Mouse (Mus musculus): ENCODE measurements around the gene Dhrs7b. TPM values are rescaled to one million over a fixed set of nuclear protein-coding genes. Genes with fewer than 3 reads are reported as not detected.

Dhrs7b gene
- total RNA-seq (2014; rRNA removed; ENCODE audit: low replicate concordance): 20.7 and 28.4 TPM in 2 replicates
- polyA plus RNA-seq (2015; fragmentation: Nextera tagmentation; extraction: Ambion mirVana): 22.9 and 27.8 TPM in 2 replicates

GRCm38 (mm10) chr11:60830433-60831052 is at the start of gene Dhrs7b:
Dhrs7b (plus strand) TSS chr11:60830631.
- peak; percentile 94 for DNase-seq (ENCODE audit: low spot score)
- TF ChIP-seq EP300 (IDR thresholded peaks at IDR 0.05; ENCODE audit: low read depth): no peak
- no peak for TF ChIP-seq CTCF (IDR thresholded peaks at IDR 0.05; ENCODE audit: low read depth)
- H3K9me3 ChIP-seq (replicated peaks; ENCODE audit: control insufficient read depth, low read length): no peaks in the 10 kb centered on the region
- no peaks in the 10 kb centered on the region for H3K36me3 ChIP-seq (replicated peaks; ENCODE audit: control insufficient read depth, insufficient read depth, low read length)
- peak; percentile 95 for ATAC-seq (ENCODE audit: insufficient read depth, low read depth)
- peak within 1 kb of the TSS; percentile 65 for H3K9ac ChIP-seq (replicated peaks; ENCODE audit: low read depth, low read length)
- H3K27me3 ChIP-seq (ENCODE audit: control insufficient read depth, insufficient read depth, low read length): no peaks in the 10 kb centered on the region
- under 1% methylated on average over 34 of the region's 34 CpGs for WGBS
- H3K4me2 ChIP-seq (ENCODE audit: low read depth, low read length): peak within 1 kb of the TSS; percentile 92
- peak within 1 kb of the TSS; percentile 81 for H3K4me3 ChIP-seq (ENCODE audit: low read depth, low read length)
- H3K27ac ChIP-seq (ENCODE audit: low read depth): peak within 1 kb of the TSS; percentile 59
- no peaks in the 10 kb centered on the region for H3K4me1 ChIP-seq (ENCODE audit: control insufficient read depth, insufficient read depth)

DNA sequence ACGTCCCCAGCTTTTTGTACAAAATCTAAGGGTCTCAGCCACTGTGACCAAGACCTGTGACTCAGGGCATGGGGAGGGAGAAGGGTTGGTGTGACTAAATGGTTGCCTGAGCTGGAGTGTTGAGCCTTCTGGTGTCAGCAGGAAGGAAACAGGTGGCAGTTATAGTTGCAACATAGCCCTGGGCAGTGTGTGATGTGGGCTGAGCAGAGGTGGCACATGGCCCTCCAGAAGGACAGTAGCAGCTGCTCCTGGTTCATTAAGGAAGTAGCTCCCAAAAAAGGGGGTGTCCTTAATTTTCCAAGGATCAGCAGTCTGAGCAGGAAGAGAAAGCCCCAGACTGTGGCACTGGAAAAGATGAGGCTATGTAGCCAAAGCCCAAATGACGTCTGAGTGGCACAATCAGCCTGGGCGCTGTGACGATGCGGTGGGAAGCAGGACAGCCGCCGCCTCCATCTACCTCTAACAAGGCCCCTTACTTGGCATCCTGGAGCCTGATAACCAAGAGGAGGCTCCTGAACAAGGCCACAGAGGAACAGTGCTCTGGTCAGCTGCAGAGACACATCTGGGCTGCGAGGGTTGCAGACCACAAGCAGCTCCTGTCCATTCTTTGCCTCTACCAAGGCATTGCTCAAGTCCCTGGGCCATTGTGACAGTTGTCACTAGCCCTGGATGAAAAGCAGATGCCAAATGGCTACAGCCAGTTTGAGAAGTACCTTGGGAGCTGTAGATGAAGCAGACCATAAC is 46.1 kb upstream of the Dhrs7b start:
- DNase-seq (ENCODE audit: low spot score) (no peak), ATAC-seq (ENCODE audit: insufficient read depth, low read depth) (no peak)
- no peak overlapping the region for H3K4me3 ChIP-seq (ENCODE audit: low read depth, low read length)
- H3K9ac ChIP-seq (replicated peaks; ENCODE audit: low read depth, low read length): no peak overlapping the region
- no peaks in the 10 kb centered on the region for H3K9me3 ChIP-seq (replicated peaks; ENCODE audit: control insufficient read depth, low read length)
- H3K36me3 ChIP-seq (replicated peaks; ENCODE audit: control insufficient read depth, insufficient read depth, low read length): peaks cover 66% of the 10 kb centered on the region
- H3K4me2 ChIP-seq (ENCODE audit: low read depth, low read length): no peak overlapping the region
- H3K27ac ChIP-seq (ENCODE audit: low read depth): no peak overlapping the region
- H3K4me1 ChIP-seq (ENCODE audit: control insufficient read depth, insufficient read depth): peaks cover 31% of the 10 kb centered on the region
- H3K27me3 ChIP-seq (ENCODE audit: control insufficient read depth, insufficient read depth, low read length): no peaks in the 10 kb centered on the region
- TF ChIP-seq CTCF (IDR thresholded peaks at IDR 0.05; ENCODE audit: low read depth) (no peak), EP300 (IDR thresholded peaks at IDR 0.05; ENCODE audit: low read depth) (no peak)
- 80% methylated on average over 8 of the region's 8 CpGs for WGBS

DNA sequence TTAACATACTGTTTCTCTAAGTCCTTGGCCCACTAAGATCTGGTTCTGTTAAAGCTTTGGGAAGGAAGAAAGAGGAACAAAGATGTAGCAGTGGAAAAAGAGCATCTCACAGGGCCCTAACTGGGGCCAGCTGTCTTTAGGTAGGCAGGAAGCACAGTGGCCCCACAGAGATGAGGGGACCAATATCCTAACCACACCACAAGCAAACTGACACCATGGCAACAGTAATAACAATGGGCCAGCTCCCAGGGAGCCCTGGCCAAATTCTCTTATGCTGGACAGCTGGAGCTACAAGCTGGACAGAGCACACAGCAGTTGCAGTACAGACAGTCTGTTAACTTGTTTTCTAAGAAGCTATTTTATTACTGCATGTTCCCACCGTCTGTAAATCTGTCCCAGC is 42.8 kb upstream of the Dhrs7b start:
- Histone ChIP-seq H3K27me3 (ENCODE audit: control insufficient read depth, insufficient read depth, low read length) (no peaks in the 10 kb centered on the region), H3K4me1 (ENCODE audit: control insufficient read depth, insufficient read depth) (no peaks in the 10 kb centered on the region), H3K9ac (replicated peaks; ENCODE audit: low read depth, low read length) (no peak overlapping the region), H3K4me2 (ENCODE audit: low read depth, low read length) (no peak overlapping the region), H3K9me3 (replicated peaks; ENCODE audit: control insufficient read depth, low read length) (no peaks in the 10 kb centered on the region), H3K27ac (ENCODE audit: low read depth) (no peak overlapping the region), H3K4me3 (ENCODE audit: low read depth, low read length) (no peak overlapping the region), H3K36me3 (replicated peaks; ENCODE audit: control insufficient read depth, insufficient read depth, low read length) (peaks cover 83% of the 10 kb centered on the region)
- TF ChIP-seq EP300 (IDR thresholded peaks at IDR 0.05; ENCODE audit: low read depth) (no peak), CTCF (IDR thresholded peaks at IDR 0.05; ENCODE audit: low read depth) (no peak)
- DNase-seq (ENCODE audit: low spot score) (no peak), ATAC-seq (ENCODE audit: insufficient read depth, low read depth) (no peak; the same call in 1 of the 2 replicates)
- WGBS: 71% methylated on average over 1 of the region's 1 CpGs

DNA sequence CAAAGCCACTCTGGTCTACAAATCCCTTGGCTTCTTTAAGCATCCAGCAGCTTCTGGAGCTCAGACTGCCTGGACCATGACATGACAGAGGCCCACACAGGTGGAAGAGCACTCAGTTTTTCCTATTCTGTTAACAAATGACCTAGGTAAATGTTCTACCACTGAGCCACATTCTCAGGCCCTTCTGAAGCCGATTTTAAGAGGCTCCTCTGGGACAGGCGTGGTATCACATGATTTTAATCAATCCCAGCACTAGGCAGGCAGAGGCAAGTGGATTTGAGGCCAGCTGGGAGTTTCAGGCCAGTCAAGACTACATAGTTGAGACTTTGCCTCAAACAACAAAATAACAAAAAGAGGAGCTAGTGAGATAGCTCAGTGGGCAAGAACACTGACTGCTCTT is 40.0 kb upstream of the Dhrs7b start:
- DNase-seq (ENCODE audit: low spot score) (no peak), ATAC-seq (ENCODE audit: insufficient read depth, low read depth) (no peak)
- Histone ChIP-seq H3K9me3 (replicated peaks; ENCODE audit: control insufficient read depth, low read length) (no peaks in the 10 kb centered on the region), H3K4me2 (ENCODE audit: low read depth, low read length) (no peak overlapping the region), H3K4me1 (ENCODE audit: control insufficient read depth, insufficient read depth) (no peaks in the 10 kb centered on the region), H3K4me3 (ENCODE audit: low read depth, low read length) (no peak overlapping the region), H3K9ac (replicated peaks; ENCODE audit: low read depth, low read length) (no peak overlapping the region), H3K36me3 (replicated peaks; ENCODE audit: control insufficient read depth, insufficient read depth, low read length) (peaks cover 77% of the 10 kb centered on the region), H3K27me3 (ENCODE audit: control insufficient read depth, insufficient read depth, low read length) (no peaks in the 10 kb centered on the region), H3K27ac (ENCODE audit: low read depth) (no peak overlapping the region)
- 72% methylated on average over 2 of the region's 2 CpGs for WGBS
- TF ChIP-seq CTCF (IDR thresholded peaks at IDR 0.05; ENCODE audit: low read depth) (no peak), EP300 (IDR thresholded peaks at IDR 0.05; ENCODE audit: low read depth) (no peak)

GRCm38 (mm10) chr11:60796342-60796741 is 34.1 kb upstream of the Dhrs7b start:
- TF ChIP-seq EP300 (IDR thresholded peaks at IDR 0.05; ENCODE audit: low read depth): no peak
- TF ChIP-seq CTCF (IDR thresholded peaks at IDR 0.05; ENCODE audit: low read depth): no peak
- Histone ChIP-seq H3K4me2 (ENCODE audit: low read depth, low read length) (no peak overlapping the region), H3K9me3 (replicated peaks; ENCODE audit: control insufficient read depth, low read length) (no peaks in the 10 kb centered on the region), H3K27me3 (ENCODE audit: control insufficient read depth, insufficient read depth, low read length) (no peaks in the 10 kb centered on the region), H3K4me1 (ENCODE audit: control insufficient read depth, insufficient read depth) (0 out of 2 replicates have a peak, but pooled peaks cover 4% of the 10 kb centered on the region), H3K27ac (ENCODE audit: low read depth) (peak overlapping the region; percentile 51), H3K4me3 (ENCODE audit: low read depth, low read length) (no peak overlapping the region), H3K9ac (replicated peaks; ENCODE audit: low read depth, low read length) (no peak overlapping the region), H3K36me3 (replicated peaks; ENCODE audit: control insufficient read depth, insufficient read depth, low read length) (peaks cover 58% of the 10 kb centered on the region)
- ATAC-seq (ENCODE audit: insufficient read depth, low read depth): peak; percentile 30
- WGBS: 70% methylated on average over 11 of the region's 11 CpGs
- no peak for DNase-seq (ENCODE audit: low spot score)

Measured in heart, postnatal 0 days (tissue).